Mouse (Mus musculus) cortical plate, adult 2 months (tissue): ENCODE measurements around the gene Zfand2b.

Experiments used
- CTCF ChIP-seq: fragments of 200-500 bp; IDR thresholded peaks from 2 replicates; pipeline ENCODE4 v1.5.1; 2011; ENCODE audit warnings: mild to moderate bottlenecking, control low read depth, low read length; ENCODE audit not compliant: insufficient read depth; ENCODE audit errors: extremely low read depth
- POLR2A ChIP-seq: fragments of 200-500 bp; IDR thresholded peaks from 2 replicates; pipeline ENCODE4 v1.6.1; 2011; ENCODE audit warnings: mild to moderate bottlenecking, low read length, control low read depth; ENCODE audit not compliant: insufficient read depth; ENCODE audit errors: extremely low read depth

DNA sequence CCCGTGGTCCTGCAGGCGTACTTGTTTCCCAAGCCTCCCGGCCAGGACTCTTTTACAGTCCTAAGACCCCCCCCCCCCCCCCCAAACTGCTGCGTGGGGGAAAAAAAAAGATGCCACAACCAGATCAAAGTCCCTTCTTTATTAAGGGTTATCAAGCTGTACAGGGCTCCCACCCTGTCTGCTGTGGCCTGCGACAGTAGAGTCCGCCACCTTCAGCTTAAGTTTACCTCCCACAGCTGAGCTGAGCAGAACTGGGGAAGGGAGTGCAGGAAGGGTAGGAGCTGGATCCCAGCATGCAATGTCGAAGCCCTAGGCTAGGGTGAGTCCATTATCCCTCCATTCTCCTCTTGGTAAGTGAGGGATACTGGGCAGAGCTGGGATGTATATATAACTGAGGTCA is 12.3 kb downstream of the Zfand2b start:
- no peak for TF ChIP-seq POLR2A
- TF ChIP-seq CTCF = no peak
